Mouse (Mus musculus) spleen, postnatal 4 days (tissue): ENCODE results near the gene Myl3.
A peak's percentile ranks its signal among the peaks of the same experiment; 100 is the strongest.

Experiments
- DNase-seq, 2 experiments: peaks; one replicate each; pipeline ENCODE4 v3.0.0; 2022; ENCODE audit warnings: low spot score in 2 of 2

Gene Myl3

GRCm38 (mm10) chr9:110762763-110763162 is 21.1 kb downstream of the Myl3 start:
- DNase-seq, result no peak

- DNase-seq, result no peak
Observed at GRCm38 (mm10) chr9:110763405-110763804, 21.7 kb downstream of the Myl3 start.

GRCm38 (mm10) chr9:110772336-110772735 is 30.7 kb downstream of the Myl3 start:
- DNase-seq, result no peak

- no peak for DNase-seq
Observed at GRCm38 (mm10) chr9:110774403-110775268, 33.0 kb downstream of the Myl3 start.

GRCm38 (mm10) chr9:110775269-110776022 is 33.8 kb downstream of the Myl3 start:
- DNase-seq, result no peak

GRCm38 (mm10) chr9:110778100-110778499 is 36.4 kb downstream of the Myl3 start:
- no peak for DNase-seq

- DNase-seq, result no peak
Observed at GRCm38 (mm10) chr9:110778559-110778958, 36.9 kb downstream of the Myl3 start.

- DNase-seq, result no peak
Observed at GRCm38 (mm10) chr9:110779242-110779913, 37.7 kb downstream of the Myl3 start.

- peak; percentile 87 to 97 for DNase-seq
Observed at GRCm38 (mm10) chr9:110781256-110781721, 39.6 kb downstream of the Myl3 start.

GRCm38 (mm10) chr9:110781731-110782130 is 40.1 kb downstream of the Myl3 start:
- DNase-seq, result peak; percentile 43 to 74

GRCm38 (mm10) chr9:110783611-110784010 is 42.0 kb downstream of the Myl3 start:
- no peak for DNase-seq

GRCm38 (mm10) chr9:110788169-110788568 is 46.5 kb downstream of the Myl3 start:
- peak in 1 of 2 experiments; percentile 43 for DNase-seq

GRCm38 (mm10) chr9:110790462-110790861 is 48.8 kb downstream of the Myl3 start:
- peak in 1 of 2 experiments; percentile 34 for DNase-seq

GRCm38 (mm10) chr9:110797013-110797412 is 55.4 kb downstream of the Myl3 start:
- no peak for DNase-seq

GRCm38 (mm10) chr9:110797866-110798265 is 56.2 kb downstream of the Myl3 start, which contains the start of gene Prss42:
TSS of gene Prss42 (plus strand) at chr9:110798166.
- DNase-seq, result no peak

GRCm38 (mm10) chr9:110800834-110801479 is 59.3 kb downstream of the Myl3 start:
- DNase-seq, result no peak

GRCm38 (mm10) chr9:110803294-110803693 is 61.6 kb downstream of the Myl3 start:
- DNase-seq, result peak in 1 of 2 experiments; percentile 50

- no peak for DNase-seq
Observed at GRCm38 (mm10) chr9:110810051-110810450, 68.4 kb downstream of the Myl3 start.

- DNase-seq, result no peak
Observed at GRCm38 (mm10) chr9:110813789-110814188, 72.1 kb downstream of the Myl3 start, which contains the start of gene Prss44. TSS of gene Prss44 (plus strand) at chr9:110813994.
